Mouse (Mus musculus) hindbrain, embryonic 14.5 days (tissue): ENCODE results near the gene Map1s. TPM values are rescaled to one million over a fixed set of nuclear protein-coding genes. Genes with fewer than 3 reads are reported as not detected.

Experiments used
- ATAC-seq: fragments of 200-750 bp; cut with Nextera tagmentation; 2 replicates; pipeline ENCODE4 v1.8.0; 2017; ENCODE audit warnings: moderate number of reproducible peaks, mild to moderate bottlenecking, moderate TSS enrichment, moderate library complexity; ENCODE audit not compliant: low FRiP score
- DNase-seq: peaks from one replicate; pipeline ENCODE4 v3.0.0-alpha.2; 2015; ENCODE audit warnings: low spot score
- H3K27ac ChIP-seq: fragments of 300-500 bp; sonication (generic); 2 replicates; pipeline ENCODE4 v1.5.1; 2014; ENCODE audit warnings: mild to moderate bottlenecking, moderate library complexity
- H3K27me3 ChIP-seq: fragments of 300-500 bp; sonication (generic); 2 replicates; pipeline ENCODE4 v1.6.1; 2014; ENCODE audit warnings: mild to moderate bottlenecking, low read length, mixed read lengths; ENCODE audit not compliant: control insufficient read depth, insufficient read depth
- H3K36me3 ChIP-seq: fragments of 300-500 bp; sonication (generic); replicated peaks from 2 replicates; pipeline ENCODE4 v1.6.1; 2014; ENCODE audit not compliant: control insufficient read depth, insufficient read depth
- H3K4me1 ChIP-seq: fragments of 300-500 bp; sonication (generic); replicated peaks from 2 replicates; pipeline ENCODE4 v1.6.1; 2014; ENCODE audit warnings: antibody characterized with exemption, low read length, mixed read lengths; ENCODE audit not compliant: control insufficient read depth, insufficient read depth
- H3K4me2 ChIP-seq: fragments of 300-500 bp; sonication (generic); replicated peaks from 2 replicates; pipeline ENCODE4 v1.6.1; 2014; ENCODE audit warnings: mild to moderate bottlenecking, moderate library complexity
- H3K4me3 ChIP-seq: fragments of 300-500 bp; sonication (generic); replicated peaks from 2 replicates; pipeline ENCODE4 v1.5.1; 2014; ENCODE audit warnings: mild to moderate bottlenecking, low read length
- H3K9ac ChIP-seq: fragments of 300-500 bp; sonication (generic); 2 replicates; pipeline ENCODE4 v1.6.1; 2014
- H3K9me3 ChIP-seq: fragments of 300-500 bp; sonication (generic); 2 replicates; pipeline ENCODE4 v1.6.1; 2016; ENCODE audit warnings: low read length; ENCODE audit not compliant: control insufficient read depth
- WGBS: fragments of 180-500 bp; shearing (Covaris S2); extraction: QIAGEN DNeasy Blood & Tissue Kit; methylation state at CpG from one replicate; pipeline ENCODE4 v1.1.7; 2014; 5-methylcytosine and 5-hydroxymethylcytosine counted together
- polyA plus RNA-seq: library from polyadenylated mRNA; unstranded; fragments of >200 nt; fragmentation: Nextera tagmentation; extraction: Ambion mirVana; gene quantifications from 2 replicates; pipeline ENCODE4 v1.2.1, GENCODE M21; 2014

The Map1s gene
- polyA plus RNA-seq, 1 experiment from 2014 or later: 51.4 TPM

DNA sequence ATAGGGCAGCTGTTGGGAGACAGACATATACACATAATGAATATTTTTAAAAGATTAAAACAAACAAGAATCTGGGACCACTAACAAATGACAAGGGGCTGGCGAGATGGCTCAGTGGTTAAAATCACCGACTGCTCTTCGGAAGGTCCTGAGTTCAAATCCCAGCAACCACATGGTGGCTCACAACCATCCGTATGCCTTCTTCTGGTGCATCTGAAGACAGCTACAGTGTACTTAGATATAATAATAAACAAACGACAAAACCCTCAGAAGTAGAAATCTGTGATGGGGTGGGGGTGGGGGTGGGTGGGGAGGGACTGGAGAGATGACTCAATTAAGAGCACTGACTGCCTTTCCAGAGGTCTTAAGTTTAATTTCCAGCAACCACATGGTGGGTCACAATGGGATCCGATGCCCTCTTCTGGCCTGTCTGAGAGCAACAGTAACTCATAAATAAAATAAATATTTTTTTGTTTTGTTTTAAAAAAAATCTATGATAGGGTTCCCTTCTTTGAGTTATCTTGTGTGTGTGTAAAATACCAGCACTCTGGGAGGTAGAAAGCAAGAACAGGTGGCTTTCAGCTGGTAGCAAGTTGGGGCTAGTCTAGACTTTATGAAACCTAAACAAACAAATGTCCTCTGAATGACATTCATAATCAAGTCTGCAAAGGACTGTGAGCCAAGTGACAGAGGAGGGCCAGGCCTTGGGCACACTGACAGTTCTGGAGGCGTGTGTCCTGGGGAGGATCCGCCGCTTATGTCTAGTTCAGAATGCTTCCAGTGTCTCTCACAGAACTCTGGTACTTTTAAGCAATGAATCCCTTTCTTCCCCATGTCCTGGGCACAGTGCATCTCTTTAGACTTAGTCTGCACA lies 14.6 kb downstream of the Map1s start:
- 93% methylated on average over 9 of the region's 9 CpGs for WGBS
- Histone ChIP-seq H3K27me3 (no peaks in the 10 kb centered on the region), H3K27ac (no peak overlapping the region), H3K36me3 (peaks cover 54% of the 10 kb centered on the region), H3K4me1 (no peaks in the 10 kb centered on the region), H3K4me2 (no peak overlapping the region), H3K9ac (no peak overlapping the region), H3K4me3 (no peak overlapping the region), H3K9me3 (no peaks in the 10 kb centered on the region)
- DNase-seq: no peak
- ATAC-seq: no peak

DNA sequence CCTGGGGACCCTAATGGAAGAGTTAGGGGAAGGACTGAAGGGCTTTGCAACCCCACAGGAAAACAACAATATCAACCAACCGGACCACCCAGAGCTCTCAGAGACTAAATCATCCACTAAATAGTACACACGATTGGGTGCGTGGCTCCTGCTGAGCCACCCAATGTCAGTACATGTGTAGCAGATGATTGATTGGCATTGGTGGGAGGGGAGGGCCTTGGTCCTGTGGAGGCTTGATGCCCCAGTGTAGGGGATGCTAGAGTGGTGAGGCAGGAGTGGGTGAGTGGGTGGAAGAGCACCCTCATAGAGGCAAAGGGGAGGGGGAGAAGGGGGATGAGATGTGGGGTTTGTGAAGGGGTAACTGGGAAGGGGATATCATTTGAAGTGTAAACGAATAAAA lies 18.4 kb downstream of the Map1s start:
- no peak overlapping the region for H3K4me2 ChIP-seq
- H3K9me3 ChIP-seq: no peaks in the 10 kb centered on the region
- H3K27ac ChIP-seq: no peak overlapping the region
- no peak overlapping the region for H3K4me3 ChIP-seq
- no peak overlapping the region for H3K9ac ChIP-seq
- WGBS: 85% methylated on average over 4 of the region's 4 CpGs
- DNase-seq (no peak), ATAC-seq (no peak)
- H3K27me3 ChIP-seq: no peaks in the 10 kb centered on the region
- no peaks in the 10 kb centered on the region for H3K4me1 ChIP-seq
- peaks cover 16% of the 10 kb centered on the region; the same call in 1 of the 2 replicates for H3K36me3 ChIP-seq

DNA sequence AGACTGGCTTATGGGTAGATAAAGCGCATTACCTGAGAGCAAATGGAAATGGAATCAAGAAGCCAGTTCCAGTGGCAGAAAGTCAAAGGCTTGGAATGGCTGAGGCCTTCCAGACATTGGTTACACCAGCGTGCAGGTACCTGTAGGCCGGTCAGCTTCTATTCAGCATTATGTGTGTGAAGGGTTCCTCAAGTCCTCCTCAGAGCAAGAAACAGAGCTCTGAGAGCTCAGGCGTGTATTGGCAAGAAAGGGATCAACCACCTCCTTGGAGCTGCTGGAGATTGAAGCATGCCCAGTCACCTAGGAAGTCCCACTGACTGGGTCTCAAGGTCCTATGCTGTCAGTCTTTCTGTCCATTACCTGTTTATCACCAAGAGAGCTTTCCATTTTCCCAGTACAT lies 20.0 kb downstream of the Map1s start:
- H3K9ac ChIP-seq: no peak overlapping the region
- WGBS: 95% methylated on average over 4 of the region's 4 CpGs
- H3K4me1 ChIP-seq: no peaks in the 10 kb centered on the region
- H3K4me3 ChIP-seq: no peak overlapping the region
- ATAC-seq (no peak), DNase-seq (no peak)
- peaks cover 7% of the 10 kb centered on the region; the same call in 1 of the 2 replicates for H3K36me3 ChIP-seq
- H3K27me3 ChIP-seq: no peaks in the 10 kb centered on the region
- H3K27ac ChIP-seq: no peak overlapping the region
- H3K4me2 ChIP-seq: no peak overlapping the region
- H3K9me3 ChIP-seq: no peaks in the 10 kb centered on the region

DNA sequence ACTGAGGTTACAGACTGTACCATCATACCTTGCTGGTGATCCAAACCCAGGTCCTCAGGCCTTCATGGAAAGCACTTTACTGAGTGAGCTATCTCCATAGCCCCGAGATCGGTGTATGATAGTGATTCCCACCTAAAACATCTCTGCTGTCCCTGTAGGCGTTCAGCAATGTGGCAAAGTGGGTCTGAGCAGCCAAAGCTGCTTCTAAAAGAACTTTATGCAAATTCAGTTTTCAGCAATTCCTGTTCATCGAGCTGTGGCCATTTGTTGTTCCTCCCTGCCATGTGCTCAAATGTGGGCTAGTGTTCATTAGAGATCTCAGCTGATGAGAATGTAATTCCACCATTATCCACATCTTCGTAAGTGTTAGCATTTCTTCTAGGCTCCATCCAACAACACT lies 20.7 kb downstream of the Map1s start:
- no peak for ATAC-seq
- H3K36me3 ChIP-seq: peaks cover 3% of the 10 kb centered on the region; the same call in 1 of the 2 replicates
- H3K4me3 ChIP-seq: no peak overlapping the region
- H3K9ac ChIP-seq: no peak overlapping the region
- H3K27ac ChIP-seq: no peak overlapping the region
- no peaks in the 10 kb centered on the region for H3K4me1 ChIP-seq
- H3K9me3 ChIP-seq: no peaks in the 10 kb centered on the region
- WGBS: 89% methylated on average over 5 of the region's 5 CpGs
- H3K4me2 ChIP-seq: no peak overlapping the region
- DNase-seq: no peak
- no peaks in the 10 kb centered on the region for H3K27me3 ChIP-seq

DNA sequence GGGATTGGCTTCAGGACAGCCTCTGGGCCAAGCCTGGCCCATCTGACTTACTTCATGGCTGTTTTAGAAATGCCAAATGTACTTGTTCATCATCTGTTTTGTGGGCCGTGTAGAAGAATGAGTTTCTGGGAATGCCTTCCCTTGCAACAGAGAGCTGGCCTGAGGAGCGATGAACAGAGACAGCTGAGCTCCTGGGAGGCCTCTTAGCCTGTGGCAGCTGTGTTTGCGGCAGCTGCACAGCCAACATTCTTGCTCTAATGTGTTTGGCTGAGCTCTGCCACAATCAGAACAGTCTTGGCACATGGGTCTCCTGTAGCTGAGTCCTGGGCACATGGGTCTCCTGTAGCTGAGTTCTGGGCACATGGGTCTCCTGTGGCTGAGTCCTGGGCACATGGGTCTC lies 22.4 kb downstream of the Map1s start:
- WGBS: 81% methylated on average over 3 of the region's 3 CpGs
- Histone ChIP-seq H3K27me3 (no peaks in the 10 kb centered on the region), H3K4me1 (no peaks in the 10 kb centered on the region), H3K9ac (no peak overlapping the region), H3K4me2 (no peak overlapping the region), H3K36me3 (peaks cover 17% of the 10 kb centered on the region), H3K4me3 (no peak overlapping the region), H3K9me3 (no peaks in the 10 kb centered on the region), H3K27ac (no peak overlapping the region)
- DNase-seq: no peak
- no peak for ATAC-seq

DNA sequence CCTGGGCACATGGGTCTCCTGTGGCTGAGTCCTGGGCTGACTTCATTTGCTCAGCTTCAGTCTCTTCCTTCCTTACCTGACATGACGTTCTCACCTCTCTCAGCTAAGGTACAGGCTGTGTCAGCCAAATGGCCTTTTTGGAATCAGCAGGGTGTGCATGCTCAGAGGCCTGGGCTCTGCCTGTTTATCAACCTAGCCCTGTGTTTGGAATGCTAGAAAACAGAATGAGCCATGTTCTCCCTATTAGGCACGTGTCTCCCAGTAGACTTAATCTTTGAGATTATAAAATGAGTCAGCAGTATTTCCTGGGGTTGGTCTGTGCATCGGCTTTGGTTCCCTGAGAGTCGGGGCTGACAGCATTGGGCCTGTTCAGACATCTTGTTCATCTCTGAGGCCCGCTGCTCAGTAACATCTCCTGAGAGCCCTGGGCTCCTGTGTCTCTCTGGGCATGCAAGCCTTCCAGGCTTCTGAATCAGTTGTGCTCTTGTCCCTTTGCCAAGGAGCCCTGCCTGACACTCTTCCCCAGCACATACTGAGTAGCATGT lies 23.1 kb downstream of the Map1s start:
- peaks cover 18% of the 10 kb centered on the region for H3K36me3 ChIP-seq
- no peaks in the 10 kb centered on the region for H3K9me3 ChIP-seq
- ATAC-seq (no peak), DNase-seq (no peak)
- H3K4me2 ChIP-seq: no peak overlapping the region
- no peak overlapping the region for H3K9ac ChIP-seq
- H3K27ac ChIP-seq: no peak overlapping the region
- no peak overlapping the region for H3K4me3 ChIP-seq
- H3K27me3 ChIP-seq: no peaks in the 10 kb centered on the region
- WGBS: 86% methylated on average over 5 of the region's 5 CpGs
- no peaks in the 10 kb centered on the region for H3K4me1 ChIP-seq

DNA sequence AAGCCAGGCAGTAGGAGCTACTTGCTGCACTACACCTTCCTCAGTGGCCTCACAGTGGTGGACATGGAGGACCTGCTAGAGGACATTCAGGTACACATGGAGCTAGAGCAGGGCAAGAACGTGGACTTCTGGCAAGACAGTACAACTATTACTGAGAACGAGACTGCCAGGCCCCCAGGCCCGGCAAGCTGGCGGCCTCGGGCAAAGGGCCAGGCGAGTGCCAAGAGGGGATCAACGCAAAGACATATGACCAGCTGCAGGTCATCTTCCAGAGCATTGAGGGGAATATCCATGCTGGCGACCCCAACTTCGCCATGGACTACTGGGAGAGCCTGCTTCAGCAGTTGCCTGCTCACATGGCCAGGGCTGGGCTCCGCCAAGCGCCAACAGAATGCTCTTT lies 26.0 kb downstream of the Map1s start:
- Histone ChIP-seq H3K4me3 (no peak overlapping the region), H3K4me1 (no peaks in the 10 kb centered on the region), H3K9me3 (no peaks in the 10 kb centered on the region), H3K9ac (no peak overlapping the region), H3K27me3 (no peaks in the 10 kb centered on the region), H3K4me2 (no peak overlapping the region), H3K27ac (no peak overlapping the region), H3K36me3 (peaks cover 18% of the 10 kb centered on the region)
- DNase-seq (no peak), ATAC-seq (no peak)
- 94% methylated on average over 11 of the region's 11 CpGs for WGBS

DNA sequence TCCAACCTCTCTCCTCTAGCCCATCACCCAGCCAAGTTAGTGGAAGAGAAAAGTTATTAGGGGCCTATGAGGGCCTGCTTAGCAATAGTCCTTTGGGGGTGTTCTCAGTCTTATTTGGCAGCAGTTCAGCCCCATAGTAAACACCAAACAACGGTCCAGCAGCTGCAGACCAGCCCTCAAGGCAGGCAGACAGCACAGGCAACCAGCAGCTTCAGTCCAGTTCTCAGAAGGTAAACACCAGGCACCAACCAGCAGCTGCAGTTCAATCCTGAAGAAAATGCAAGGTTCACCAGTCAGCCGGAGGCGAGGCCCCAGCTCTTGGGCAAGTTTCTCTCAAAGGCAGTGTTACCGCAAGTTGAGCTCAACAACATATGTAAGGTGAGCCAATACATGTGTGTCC lies 27.3 kb downstream of the Map1s start:
- no peaks in the 10 kb centered on the region for H3K4me1 ChIP-seq
- H3K4me2 ChIP-seq: no peak overlapping the region
- no peak for ATAC-seq
- 91% methylated on average over 4 of the region's 4 CpGs for WGBS
- peaks cover 18% of the 10 kb centered on the region for H3K36me3 ChIP-seq
- H3K27ac ChIP-seq: no peak overlapping the region
- DNase-seq: no peak
- H3K9ac ChIP-seq: no peak overlapping the region
- no peaks in the 10 kb centered on the region for H3K9me3 ChIP-seq
- H3K4me3 ChIP-seq: no peak overlapping the region
- no peaks in the 10 kb centered on the region for H3K27me3 ChIP-seq

DNA sequence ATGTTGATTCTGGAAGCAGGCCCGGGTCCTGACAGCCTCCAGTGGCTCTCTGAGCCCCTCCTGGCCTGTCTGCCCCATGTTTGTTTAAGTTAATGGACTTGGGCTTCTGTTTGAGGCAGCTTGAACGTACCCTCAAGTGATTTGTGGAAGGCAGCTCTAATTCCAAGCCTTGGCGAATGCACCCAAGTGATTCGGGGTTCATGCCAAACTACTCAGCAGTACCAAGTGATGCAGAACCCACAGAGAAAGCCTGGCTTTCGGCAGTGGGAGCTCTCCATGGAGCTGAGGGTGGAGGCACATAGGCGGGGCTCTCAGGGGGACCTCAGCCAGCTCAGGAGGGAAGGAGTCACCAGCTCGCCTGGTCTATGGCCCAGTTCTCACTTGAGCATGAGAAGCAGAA lies 29.1 kb downstream of the Map1s start:
- no peak overlapping the region for H3K27ac ChIP-seq
- H3K9ac ChIP-seq: no peak overlapping the region
- 77% methylated on average over 7 of the region's 7 CpGs for WGBS
- no peaks in the 10 kb centered on the region for H3K4me1 ChIP-seq
- H3K36me3 ChIP-seq: peaks cover 18% of the 10 kb centered on the region
- no peak overlapping the region for H3K4me2 ChIP-seq
- no peak for DNase-seq
- no peaks in the 10 kb centered on the region for H3K27me3 ChIP-seq
- no peak overlapping the region for H3K4me3 ChIP-seq
- ATAC-seq: no peak; the same call in 1 of the 2 replicates
- no peaks in the 10 kb centered on the region for H3K9me3 ChIP-seq
